Mouse (Mus musculus) spleen, embryonic (tissue): ENCODE measurements around the gene Gm20388.

Experiments used
- CTCF ChIA-PET: fragments of 350-600 bp; sonication (Branson Sonifier 250); formaldehyde crosslinking; loops from one replicate; lab custom pipeline; 2022; lab: Charles Lee

Gene Gm20388

DNA sequence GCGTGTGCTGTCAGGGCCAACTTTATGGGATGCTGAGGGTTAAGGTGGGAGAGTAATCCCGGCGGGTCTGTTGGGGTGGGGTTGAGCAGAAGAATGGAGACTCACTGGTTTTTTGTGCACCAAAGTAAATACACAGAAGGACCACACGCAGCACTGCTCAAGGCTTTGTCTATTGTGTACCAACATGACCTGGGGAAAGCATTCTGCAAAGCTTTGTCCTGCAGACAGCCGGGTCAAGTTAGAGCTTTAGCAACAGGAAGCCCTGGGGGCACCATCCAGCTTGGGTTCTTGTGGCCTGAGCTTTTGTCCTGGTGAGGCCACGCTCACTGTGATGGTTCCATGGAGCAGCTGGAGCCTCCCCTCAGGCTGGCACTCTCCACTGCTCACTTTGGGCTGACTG, 761.1 kb downstream of the Gm20388 start:
- CTCF ChIA-PET, result interaction anchor here (0.6 kb wide), 1 partner anchor 117 kb away, joined by 6 read pairs; no protein-coding TSS in a partner anchor

DNA sequence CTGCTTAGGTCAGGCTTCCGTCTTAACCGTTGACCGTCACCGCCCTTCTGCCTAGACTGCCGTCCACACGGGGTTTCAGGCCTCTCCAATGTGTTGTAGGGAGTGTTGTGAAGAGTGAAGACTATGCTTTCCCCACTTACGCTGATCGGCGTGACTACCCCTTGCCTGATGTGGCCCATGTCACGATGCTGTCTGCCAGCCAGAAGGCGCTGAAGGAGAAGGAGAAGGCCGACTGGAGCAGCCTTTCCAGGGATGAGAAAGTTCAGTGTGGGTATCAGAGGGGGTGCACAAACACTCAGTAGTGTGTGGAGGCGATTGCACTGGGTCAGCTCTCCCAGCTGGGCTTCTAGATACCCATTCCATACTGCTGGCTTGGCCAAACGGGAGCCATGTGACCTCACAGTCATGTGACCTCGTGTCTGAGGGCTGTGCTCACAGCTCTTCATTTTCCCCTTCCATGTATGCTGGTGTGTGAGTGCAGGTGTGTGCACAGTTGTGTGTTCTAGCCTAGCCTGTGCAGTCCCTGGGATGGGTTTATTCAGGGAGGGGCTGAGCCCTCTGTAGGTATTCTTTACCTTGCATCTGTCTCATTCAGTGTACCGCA, 762.1 kb downstream of the Gm20388 start:
- CTCF ChIA-PET, result no interaction called here

DNA sequence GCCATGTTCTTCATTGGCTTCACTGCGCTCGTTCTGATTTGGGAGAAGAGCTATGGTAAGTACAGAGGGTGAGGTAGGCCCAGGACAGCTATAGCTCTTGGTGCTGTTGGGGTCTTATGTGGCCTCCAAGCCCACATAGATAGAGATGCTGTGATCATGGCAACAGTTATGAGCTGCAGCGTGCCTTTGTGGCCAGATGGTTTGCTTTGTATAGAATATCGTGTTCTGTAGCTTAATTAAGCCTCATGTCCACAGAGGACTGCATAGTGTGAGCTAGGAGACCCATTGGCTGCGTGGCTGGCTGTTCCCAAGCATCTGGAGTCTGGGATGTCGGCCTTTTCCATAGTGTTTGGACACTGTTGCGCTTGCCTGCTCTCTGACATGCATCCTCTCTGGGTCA, 762.7 kb downstream of the Gm20388 start:
- CTCF ChIA-PET, result no interaction called here

DNA sequence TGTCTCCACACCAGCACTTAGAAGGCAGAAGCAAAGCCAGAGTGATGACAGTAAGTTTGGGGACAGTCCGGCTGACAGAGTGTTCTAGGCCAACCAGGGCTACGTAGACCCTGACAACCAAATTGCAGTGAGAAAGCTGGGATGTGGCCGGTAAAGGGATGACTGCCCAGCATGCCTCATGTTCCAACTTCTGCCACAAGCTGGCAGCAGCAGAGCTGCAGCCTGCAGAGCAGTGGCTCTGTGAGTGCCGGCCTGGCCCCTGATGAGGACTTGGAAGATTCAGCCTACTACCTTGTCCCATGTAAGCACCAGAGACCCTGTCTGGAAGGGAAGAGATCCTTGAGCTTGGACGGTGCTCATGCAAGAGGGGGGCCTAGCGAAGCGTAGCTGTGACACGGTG, 765.1 kb downstream of the Gm20388 start:
- CTCF ChIA-PET, result no interaction called here

DNA sequence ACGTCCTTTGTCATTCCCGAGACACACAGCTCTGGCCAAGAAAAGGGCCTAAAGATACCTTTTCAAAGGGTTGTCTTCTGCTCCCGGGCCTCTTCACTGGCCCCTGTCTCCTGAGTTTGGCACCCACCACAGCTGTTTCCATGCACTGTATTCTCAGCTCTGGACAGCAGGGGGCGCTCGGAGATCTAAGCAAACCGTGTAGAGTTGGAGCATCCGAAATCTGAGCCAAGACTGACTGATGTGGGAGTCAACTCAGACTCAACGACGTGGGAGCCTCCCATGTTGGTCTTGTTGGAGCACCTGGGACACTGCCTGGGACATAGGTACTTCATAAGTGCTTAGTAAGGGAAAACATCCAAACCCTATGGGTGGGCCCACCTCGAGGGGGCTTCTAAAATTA, 767.8 kb downstream of the Gm20388 start:
- CTCF ChIA-PET, result interaction anchor here (0.6 to 3.4 kb wide), 3 partner anchors 40 to 129 kb away, joined by 6 to 17 read pairs (median 9); no protein-coding TSS in a partner anchor

DNA sequence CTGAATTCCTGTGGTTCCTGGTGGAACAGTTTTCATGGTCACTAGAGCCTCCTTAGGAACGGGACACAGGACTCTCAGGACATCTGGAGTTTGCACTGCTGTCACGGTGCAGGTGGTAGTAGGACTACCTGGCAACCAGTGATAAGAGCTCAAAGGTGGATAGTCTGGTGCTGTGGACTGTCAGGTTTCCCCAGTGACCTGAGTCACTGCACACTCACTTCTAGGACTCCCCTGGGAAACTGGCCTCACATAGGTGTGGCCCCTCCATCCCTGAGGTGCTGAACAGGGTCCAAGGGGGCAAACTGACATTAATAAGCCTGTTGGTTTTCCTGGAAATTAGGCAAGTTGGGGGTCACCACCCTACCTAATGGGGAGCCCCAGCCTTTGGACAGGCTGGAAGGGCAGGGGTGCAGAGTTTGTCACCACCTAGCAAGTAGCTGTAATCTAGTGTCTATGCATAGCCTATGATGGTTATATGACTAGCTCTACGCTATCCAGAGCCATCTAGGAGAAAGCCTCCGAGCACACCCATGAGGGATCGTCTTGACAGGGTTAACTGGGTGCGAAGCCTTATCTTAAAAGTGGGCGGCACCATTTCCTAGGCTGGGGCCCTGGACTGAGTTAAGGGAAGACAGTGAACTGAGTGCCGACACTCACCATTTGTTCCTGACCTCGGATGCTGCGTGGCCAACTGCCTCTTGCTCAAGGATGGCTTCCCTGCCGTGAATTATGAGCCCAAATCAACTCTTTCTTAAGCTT, 769.2 kb downstream of the Gm20388 start:
- CTCF ChIA-PET, result interaction anchor here (0.5 to 3.4 kb wide), 13 partner anchors 16 to 1168 kb away, joined by 3 to 17 read pairs (median 4); no protein-coding TSS in a partner anchor

DNA sequence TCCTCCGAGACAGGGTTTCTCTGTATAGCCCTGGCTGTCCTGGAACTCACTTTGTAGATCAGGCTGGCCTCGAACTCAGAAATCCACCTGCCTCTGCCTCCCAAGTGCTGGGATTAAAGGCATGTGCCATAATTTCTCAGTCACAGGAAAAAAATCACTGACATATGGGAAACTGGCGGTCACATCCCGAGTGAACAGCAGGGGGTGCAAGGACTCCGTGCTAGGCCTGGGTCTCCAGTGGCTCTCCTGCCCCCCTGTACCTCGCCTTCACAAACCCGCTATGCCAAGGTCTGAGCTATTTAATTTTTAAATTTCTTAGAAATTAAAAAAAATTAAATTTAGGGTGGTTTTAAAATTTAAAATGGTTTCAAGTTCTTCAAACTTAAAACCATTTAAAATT, 769.8 kb downstream of the Gm20388 start:
- CTCF ChIA-PET, result interaction anchor here (0.5 to 3.4 kb wide), 12 partner anchors 16 to 203 kb away, joined by 3 to 17 read pairs (median 4); no protein-coding TSS in a partner anchor

DNA sequence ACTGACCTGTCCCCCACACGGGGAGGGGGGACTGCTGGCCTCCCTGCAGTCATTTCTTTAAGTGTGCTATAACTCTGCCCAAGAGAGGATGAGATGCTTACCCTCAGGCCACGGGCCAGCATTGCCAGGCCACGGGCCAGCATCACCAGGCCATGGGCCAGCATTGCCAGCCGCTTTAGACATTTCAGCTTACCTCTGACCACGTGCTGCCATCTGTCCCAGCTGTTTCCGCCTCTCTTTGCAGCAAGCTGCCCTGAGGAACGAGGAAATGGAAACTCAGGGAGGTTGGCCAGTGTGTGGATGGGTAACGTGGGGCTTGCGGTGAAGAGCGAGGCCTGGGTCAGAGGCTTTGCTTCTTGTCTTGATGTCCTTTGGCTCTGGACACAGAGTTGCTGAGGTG, 770.5 kb downstream of the Gm20388 start:
- CTCF ChIA-PET, result interaction anchor here (0.8 to 3.4 kb wide), 4 partner anchors 113 to 127 kb away, joined by 4 to 17 read pairs (median 6); no protein-coding TSS in a partner anchor

DNA sequence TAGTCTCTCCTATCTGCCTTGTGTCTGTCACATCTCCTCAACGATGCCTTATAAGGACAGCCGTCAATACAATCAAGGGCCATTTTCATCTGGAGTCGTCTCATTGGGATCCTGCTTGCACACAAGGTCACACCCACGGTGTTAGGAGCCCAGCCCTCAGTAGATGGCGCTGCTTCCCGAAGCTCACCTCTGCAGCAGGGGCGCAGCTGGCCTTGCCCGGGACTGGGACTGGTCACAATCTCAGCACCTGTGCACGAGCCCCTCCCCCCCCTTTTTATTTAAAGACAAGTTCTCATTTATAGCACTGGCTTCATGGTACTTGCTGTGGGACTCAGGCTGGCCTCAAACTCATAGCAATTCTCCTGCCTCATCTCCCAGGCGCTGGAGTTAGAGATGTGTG, 773.0 kb downstream of the Gm20388 start:
- CTCF ChIA-PET, result interaction anchor here (0.8 to 1.6 kb wide), 4 partner anchors 64 to 730 kb away, joined by 3 to 7 read pairs (median 4); no protein-coding TSS in a partner anchor

DNA sequence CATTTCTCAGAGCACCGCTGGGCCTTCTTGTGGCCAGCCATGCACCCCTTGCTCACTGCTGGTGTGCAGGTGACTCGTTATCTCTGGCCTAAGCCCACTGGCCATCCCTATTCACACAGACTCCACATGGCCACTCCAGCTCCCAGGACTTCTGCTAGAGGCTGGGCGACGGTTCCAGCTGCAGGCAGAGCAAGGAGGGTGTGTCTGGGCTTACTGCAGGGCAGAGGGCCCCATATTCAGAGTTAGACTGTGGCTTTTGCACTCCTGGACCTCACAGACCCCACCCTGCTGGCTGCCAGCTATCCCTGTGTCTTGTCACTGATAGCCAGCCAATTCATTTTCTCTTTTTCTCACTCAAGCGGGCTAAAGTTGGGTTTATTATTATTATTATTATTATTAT, 773.4 kb downstream of the Gm20388 start:
- CTCF ChIA-PET, result interaction anchor here (0.6 to 1.6 kb wide), 5 partner anchors 9 to 730 kb away, joined by 3 to 7 read pairs (median 4); no protein-coding TSS in a partner anchor

DNA sequence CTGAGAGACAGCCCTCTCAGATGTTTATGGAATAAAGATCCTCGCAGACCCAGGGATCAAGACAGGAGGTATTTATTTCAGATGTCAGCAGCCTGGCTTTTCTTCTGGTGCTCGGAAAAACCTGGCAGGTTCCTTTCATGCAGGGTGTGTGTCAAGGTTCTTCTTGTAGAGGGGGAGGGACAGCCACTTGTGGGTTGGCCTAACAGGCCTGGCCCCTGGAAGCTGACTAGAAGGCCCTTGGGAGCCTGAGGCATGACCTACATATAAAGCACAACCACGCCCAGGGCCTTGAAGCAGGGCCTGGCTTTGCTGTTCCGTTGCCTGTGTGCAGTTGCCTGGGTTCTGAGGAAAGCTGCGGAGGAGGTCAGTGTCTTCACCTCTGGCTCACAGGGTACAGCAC, 774.5 kb downstream of the Gm20388 start:
- CTCF ChIA-PET, result interaction anchor here (0.5 to 1.8 kb wide), 2 partner anchors 85 to 111 kb away, joined by 4 read pairs; no protein-coding TSS in a partner anchor

DNA sequence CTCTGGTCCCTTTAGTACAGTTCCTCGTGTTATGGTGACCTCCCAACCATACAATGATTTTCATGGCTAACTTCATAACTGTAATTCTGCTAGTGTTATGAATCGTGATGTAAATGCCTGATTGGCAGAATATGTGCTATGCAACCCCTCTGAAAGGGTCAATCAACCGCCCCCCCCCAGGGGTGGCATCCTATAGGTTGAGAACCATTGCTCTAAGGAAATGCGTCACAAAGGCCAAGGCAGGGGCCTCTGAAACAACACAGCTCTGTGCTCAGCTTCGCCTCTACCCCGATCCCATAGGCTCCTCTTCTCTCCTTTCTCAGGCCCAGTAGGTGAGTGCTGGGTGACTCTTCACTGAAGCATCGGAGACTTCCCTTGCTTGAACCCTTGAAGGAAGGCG, 775.0 kb downstream of the Gm20388 start:
- CTCF ChIA-PET, result interaction anchor here (0.5 to 1.8 kb wide), 2 partner anchors 86 to 111 kb away, joined by 4 read pairs; no protein-coding TSS in a partner anchor

DNA sequence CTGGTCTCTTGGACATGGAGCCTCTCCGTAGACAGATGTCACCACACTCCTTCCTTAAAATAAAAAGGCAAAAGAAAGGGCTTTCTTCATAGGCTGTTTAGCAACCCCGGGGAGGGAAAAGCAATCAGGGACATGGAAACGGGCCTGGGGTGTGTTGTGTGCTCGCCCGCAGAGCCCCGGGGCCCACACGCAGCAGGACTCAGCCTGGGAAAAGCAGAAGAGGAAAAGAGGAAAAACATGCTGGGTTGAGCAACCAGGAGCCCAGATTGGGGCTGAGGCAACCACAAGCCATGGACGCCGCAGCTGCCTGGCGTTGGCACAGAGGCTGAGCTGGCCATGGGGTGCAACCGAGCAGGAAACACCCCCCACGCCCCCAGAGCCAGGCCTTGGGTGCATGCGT, 775.4 kb downstream of the Gm20388 start:
- CTCF ChIA-PET, result interaction anchor here (1.0 to 1.8 kb wide), 3 partner anchors 12 to 110 kb away, joined by 3 to 7 read pairs (median 4); no protein-coding TSS in a partner anchor

DNA sequence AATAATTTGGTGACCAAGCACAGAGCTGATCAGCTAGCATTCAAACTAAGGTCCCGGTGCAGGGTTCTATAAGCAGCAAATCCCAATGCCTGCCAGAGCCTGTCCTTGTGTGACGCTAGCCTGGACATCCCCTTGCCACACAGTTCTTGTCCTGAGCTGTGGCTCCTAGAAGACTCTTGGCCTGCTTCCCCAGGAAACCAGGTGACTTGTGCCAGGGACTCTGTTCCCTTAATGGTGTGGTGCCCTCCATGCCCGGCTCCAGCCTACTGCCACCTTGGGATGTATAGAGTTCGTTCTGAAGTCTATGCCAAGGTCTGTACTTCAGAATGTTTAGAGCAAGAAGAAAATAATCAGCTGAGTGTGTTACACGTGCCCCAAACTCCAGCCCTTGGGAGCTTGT, 775.9 kb downstream of the Gm20388 start:
- CTCF ChIA-PET, result interaction anchor here (0.6 to 1.1 kb wide), 4 partner anchors 12 to 110 kb away, joined by 3 to 7 read pairs (median 4); no protein-coding TSS in a partner anchor

DNA sequence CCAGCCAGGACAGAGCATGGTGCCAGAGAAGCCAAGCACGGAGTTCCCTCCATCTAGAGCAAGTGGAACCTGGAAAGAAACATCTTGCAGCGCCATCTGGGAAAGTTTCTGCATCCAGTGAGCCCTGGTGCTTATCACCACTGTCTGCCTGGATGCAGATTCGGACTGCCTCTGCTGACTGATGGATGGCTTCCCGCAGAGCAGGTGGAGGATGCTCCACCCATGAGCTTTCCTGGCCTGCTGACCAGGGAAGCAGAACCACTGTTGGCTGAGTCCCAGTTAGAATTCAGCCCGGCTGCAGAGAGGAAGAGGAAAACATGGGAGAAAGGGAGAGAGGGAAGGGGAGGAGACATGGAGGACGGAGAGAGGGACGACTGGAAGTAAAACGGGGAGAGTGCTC, 777.1 kb downstream of the Gm20388 start:
- CTCF ChIA-PET, result no interaction called here

DNA sequence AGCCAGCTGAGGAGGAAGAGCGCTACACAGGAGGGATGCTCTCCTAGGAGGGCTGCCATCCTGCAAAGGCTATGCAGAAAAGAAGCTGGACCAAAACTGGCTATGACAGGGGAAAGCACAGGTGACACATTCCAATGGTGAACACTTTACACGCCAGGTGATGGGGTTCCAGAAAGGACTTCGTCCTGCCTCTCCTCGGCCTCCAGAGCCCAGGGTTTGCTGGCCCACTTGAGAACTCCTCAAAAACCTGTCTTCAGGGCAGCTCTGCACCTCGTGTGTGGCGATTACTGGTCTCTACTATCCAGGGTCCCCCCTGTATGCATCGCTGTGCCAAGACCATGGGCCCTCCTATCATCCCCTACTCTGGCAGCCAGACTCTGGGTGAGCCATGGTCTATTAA, 777.9 kb downstream of the Gm20388 start:
- CTCF ChIA-PET, result interaction anchor here (1.1 kb wide), 1 partner anchor 131 kb away, joined by 3 read pairs; no protein-coding TSS in a partner anchor

DNA sequence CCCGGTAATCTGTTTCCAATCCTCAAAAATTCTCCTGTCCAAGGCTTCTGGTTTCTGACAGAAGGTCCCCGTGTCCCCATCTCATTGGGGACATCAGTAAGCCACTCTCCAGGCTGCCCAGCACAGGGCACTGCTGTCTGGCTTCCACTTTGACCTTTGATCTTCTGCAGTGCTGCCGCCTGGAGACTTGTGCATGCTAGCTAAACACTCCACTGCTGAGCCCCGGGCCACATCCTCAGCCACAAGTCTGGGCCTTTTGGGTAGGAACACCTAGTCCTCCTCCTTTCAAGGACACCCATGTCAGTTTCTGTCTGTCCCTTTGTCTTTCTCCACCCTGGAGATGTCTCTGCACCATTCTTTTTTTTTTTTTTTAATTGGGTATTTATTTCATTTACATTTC, 782.3 kb downstream of the Gm20388 start:
- CTCF ChIA-PET, result interaction anchor here (0.7 kb wide), 1 partner anchor 9 kb away, joined by 3 read pairs; no protein-coding TSS in a partner anchor

DNA sequence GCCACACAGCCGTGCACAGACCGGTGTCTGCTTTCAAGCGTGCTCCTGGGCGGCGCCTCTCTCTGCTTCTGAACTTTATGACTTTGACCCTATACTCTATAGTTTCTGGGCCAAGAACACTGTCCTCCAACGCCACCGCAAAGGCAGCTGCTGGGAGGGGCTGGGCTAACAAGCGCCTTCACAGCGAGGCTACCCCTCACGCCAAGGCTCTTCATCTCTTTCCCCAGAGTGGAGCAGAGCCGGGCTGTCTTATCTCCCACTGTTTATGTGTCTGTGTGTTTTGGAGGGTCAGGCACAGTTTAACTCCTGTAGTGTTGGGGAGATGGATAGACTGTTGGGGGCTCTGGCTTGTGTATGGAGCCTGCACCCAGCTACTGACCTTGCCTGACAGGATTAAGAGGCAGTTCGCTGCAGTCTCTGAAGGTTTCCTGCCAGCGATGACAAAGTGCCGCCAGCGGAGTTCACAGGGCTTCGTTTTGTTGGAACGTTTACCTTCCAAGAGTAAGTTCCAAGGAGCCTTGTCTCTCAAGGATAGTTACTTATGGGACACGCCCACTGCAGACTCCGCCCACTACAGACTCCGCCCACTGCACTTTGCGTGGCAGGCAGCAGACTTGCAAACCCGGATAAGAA, 783.3 kb downstream of the Gm20388 start:
- CTCF ChIA-PET, result interaction anchor here (0.6 kb wide), 1 partner anchor 352 kb away, joined by 5 read pairs; no protein-coding TSS in a partner anchor

DNA sequence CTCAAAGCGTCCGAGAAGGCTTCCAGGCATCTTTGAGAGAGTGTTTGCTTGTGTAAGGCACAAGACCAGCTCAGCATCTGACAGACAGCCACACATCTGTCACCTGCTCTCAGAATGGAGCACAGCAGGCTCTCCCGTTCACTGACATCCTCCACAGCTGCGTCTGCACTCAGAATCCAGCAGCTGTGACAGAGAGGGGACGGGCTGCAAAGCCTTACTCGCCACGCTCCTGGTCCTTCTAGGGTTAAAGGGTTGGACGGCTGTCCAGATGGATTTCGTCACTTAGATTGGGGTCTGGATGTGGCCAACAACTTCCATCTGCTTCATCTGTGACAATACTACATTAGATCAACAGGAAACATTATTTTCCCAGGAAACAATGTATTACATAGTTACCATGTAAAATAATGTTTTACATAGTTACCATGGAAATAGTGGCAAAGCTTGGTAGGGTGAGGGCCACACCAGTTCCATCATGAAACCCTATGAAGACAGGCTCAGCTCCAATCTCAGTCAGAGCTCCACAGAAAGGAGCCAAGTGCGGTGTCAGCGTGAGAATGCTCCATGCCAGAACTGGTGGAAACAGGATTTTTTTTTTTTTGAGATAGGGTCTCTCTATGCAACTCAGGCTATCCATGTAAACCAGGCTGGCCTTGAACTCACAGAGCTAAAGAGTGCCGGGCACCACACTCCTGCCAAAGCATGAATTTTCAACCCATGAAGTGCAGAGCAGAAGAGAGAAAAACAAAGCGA, 785.9 kb downstream of the Gm20388 start:
- CTCF ChIA-PET, result interaction anchor here (0.9 to 1.6 kb wide), 4 partner anchors 12 to 99 kb away, joined by 3 to 7 read pairs (median 4); no protein-coding TSS in a partner anchor
